Mouse (Mus musculus): ENCODE measurements around the gene Akr1c19.
"Not testable (repeated sequence)": the region's sequence is repeated elsewhere in the genome, so short reads cannot be mapped to it uniquely, and the experiment has no call there.

The Akr1c19 gene

GRCm38 (mm10) chr13:4265455-4265854 is 37.0 kb downstream of the Akr1c19 start:
- DNase-seq (ENCODE audit: low read depth, low spot score): not testable (repeated sequence)

GRCm38 (mm10) chr13:4270860-4271259 is 42.4 kb downstream of the Akr1c19 start:
- DNase-seq (ENCODE audit: low read depth, low spot score): no peak

- DNase-seq (ENCODE audit: low read depth, low spot score): no peak
These were observed 49.0 kb downstream of the Akr1c19 start for GRCm38 (mm10) chr13:4277526-4277925.

GRCm38 (mm10) chr13:4279284-4279683 is 50.8 kb downstream of the Akr1c19 start, which contains the start of gene Akr1c12:
TSS of gene Akr1c12 (minus strand) at chr13:4279433.
- peak; percentile 18 for DNase-seq (ENCODE audit: low read depth, low spot score)

GRCm38 (mm10) chr13:4281471-4282412 is 53.2 kb downstream of the Akr1c19 start:
- peak; percentile 7 for DNase-seq (ENCODE audit: low read depth, low spot score)

GRCm38 (mm10) chr13:4296991-4297390 is 68.5 kb downstream of the Akr1c19 start:
- DNase-seq (ENCODE audit: low read depth, low spot score): no peak
